Mouse (Mus musculus) thymus, postnatal 0 days (tissue): ENCODE data around the gene Lhx2. TPM values are rescaled to one million over a fixed set of nuclear protein-coding genes. Genes with fewer than 3 reads are reported as not detected.

Experiments
- DNase-seq: peaks from one replicate; pipeline ENCODE4 v3.0.0-alpha.2; 2015; ENCODE audit warnings: low spot score
- polyA plus RNA-seq: library from polyadenylated mRNA; unstranded; fragments of >200 nt; fragmentation: Nextera tagmentation; extraction: Ambion mirVana; gene quantifications from 2 replicates; pipeline ENCODE4 v1.2.1, GENCODE M21; 2015

Lhx2 gene
- polyA plus RNA-seq, 1 experiment from 2014 or later: 0.17 TPM

DNA sequence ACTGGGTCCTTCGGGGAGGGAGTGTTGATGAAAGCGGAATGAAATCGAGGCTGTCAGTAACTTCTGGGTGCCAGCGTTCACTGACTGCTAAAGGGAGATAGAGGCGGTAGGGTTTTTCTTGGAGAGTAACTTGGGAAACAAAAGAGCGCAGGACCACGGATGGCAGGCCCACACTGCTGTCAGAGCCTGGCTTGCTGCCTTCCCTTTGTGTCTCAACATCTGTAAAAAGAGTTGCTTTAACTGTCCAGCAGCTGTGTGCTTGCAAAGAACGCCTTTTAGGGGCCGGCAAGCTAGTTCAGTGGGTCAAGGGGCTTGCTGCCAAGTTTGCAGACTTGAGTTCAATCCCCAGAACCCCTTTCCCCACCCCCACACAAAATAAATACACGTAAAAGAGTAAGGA is 20.1 kb downstream of the Lhx2 start:
- DNase-seq: no peak

DNA sequence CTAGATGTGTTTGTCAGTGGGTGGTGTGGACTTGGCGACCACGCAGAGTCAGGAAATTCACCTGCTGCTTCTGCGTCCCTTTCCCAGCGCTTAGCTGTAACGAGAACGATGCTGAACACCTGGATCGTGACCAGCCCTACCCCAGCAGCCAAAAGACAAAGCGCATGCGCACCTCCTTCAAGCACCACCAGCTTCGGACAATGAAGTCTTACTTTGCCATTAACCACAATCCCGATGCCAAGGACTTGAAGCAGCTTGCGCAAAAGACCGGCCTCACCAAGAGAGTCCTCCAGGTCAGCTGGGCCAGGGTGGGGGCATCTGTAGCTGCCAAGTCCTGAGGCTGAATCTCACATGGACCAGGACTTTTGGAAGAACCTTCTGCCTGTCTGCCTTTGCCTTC is 20.7 kb downstream of the Lhx2 start:
- DNase-seq: no peak

DNA sequence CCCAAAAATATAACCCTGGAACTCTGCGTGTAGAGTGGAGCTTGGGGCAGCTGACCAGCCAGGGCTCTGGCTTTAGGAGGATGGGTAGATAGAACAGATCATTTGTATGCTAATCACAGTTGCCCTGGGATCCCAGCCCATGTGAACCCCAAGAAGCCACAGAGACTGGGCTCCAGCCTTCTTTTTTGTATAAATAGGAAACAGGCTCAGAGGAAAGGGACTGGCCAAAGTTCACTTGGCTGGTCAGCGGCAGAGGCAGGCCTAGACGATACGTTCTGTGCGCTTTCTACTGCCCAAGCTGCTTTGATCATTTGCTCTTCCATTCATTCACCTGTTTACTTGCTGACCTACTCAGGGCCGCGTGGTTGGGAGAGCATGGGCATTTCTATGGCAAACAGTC is 27.1 kb downstream of the Lhx2 start:
- DNase-seq: no peak

DNA sequence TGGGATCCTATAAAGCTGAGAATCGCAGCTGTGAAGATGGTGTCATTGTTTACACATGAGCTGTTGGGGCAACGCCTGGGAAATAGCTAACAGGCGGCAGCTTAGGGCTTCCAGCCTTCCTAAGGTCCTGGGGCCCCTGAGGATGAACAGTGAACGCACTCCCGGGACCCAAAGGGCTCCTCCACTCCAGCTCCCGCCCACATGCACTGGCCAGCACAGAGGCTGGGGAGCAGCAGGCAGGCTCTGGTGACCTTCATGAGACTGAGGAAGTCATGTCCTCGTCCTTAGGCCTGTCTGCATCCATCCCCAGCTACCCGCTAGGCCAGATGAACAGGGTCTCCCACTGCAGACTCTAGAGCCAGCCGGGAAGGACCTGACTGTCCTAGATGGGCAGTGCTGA is 27.9 kb downstream of the Lhx2 start:
- no peak for DNase-seq

DNA sequence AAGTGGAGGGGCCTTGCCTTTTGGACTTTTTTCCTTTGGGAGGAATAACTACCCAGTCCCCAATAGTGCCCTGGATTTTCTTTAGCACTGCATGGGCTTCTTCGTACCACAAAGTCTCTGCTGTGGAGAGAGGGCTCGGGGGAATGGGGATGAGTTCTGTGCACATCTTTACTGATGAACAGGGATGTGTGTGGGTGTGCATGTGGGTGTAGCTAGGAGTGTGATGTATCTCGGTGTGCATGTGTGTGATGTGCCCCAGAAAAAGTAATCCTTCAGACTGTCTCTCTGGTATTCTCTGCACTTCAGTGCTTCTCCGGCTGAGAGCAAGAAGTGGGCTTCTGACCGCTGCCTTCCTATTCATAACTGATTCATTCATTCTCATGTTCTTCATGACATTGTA is 28.8 kb downstream of the Lhx2 start:
- no peak for DNase-seq

DNA sequence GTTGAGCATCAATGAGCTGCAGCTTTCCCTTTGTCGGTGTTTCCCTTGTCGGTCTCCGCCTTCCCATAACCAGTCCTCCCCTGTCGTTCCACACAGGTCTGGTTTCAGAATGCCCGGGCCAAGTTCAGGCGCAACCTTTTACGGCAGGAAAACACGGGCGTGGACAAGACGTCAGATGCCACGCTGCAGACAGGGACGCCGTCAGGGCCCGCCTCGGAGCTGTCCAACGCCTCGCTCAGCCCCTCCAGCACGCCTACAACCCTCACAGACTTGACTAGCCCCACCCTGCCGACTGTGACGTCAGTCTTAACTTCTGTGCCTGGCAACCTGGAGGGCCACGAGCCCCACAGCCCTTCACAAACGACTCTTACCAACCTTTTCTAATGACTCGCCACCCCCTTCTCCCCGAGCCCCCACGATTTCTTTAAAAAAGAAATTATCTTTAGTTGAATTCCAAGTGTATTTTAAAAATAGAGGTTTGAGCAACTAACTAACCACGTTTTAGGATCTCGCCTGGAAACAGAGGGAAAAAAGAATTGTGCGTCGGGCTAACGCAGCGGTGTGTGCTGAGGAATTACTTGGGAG is 29.8 kb downstream of the Lhx2 start:
- DNase-seq: peak; percentile 42

DNA sequence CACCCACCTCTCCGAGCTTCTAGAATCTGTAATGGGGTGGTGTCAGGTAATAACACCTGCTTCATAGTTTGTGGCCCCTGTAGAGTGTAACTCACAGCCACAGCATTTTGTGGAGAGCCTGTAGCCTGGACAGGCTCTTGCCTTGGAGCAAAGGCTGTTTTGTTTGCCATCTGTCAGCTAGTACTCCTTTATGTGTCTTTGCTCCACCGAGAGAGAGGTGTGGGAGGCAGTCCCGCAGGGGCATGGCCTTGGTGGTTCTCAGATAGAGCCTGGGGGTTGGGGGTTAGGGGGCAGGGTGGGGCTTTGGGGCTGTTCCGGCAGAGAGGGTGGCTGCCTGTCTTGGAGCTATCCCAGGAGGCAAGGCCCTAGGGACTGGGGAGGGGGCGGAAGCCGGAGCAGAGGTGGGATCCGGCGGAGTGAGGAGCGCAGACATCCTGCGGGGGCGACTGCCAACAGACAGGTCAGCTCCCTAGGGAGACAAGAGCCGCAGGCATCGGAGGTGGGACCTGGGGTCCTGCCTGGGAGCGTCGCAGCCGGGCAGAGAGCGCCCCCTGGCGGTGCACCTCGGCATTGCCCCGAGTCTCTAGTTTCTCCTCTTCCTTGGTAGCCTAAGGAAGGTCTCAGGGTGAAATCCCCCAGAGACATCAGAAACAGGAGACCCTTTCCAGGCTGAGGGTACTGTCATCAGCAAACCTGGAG is 36.7 kb downstream of the Lhx2 start:
- peak; percentile 58 for DNase-seq

DNA sequence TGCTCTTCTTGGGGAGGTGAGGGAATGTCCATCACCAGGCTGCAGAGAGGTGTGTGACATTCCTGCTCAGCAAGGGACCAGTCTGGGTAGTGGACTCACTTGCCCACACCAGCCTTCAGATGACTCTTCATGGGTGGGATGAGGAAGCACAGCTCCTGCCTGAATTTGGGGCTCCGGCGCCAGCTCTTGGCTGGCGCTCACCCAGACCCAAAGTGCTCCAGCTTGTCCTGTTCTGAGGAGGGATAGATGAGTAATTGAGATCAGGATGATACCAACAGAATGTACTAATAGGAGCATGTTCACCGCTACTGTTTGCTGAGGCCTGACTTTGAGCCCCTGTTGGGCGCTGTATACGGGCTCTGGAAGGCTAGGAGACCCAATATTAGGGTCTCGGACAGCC is 38.2 kb downstream of the Lhx2 start:
- DNase-seq: no peak

DNA sequence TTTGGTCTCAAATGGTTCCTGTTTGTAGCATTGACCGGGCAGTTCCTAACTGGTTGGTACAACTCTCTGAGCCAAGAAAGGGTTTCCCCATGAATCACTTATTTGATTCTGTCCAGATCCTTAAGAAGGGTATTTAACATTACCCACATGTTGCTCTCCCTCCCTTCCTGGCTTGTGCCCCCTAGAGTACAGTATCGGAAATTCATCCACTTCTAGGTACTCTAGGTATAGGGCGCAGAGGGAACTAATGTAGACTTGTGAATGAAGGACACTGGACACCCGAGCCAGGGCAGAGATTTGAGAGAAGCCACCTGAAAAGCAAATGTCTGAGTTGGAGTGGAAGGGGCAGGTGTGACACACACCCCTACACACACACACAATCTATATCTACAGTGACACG is 39.3 kb downstream of the Lhx2 start:
- DNase-seq: peak; percentile 46

DNA sequence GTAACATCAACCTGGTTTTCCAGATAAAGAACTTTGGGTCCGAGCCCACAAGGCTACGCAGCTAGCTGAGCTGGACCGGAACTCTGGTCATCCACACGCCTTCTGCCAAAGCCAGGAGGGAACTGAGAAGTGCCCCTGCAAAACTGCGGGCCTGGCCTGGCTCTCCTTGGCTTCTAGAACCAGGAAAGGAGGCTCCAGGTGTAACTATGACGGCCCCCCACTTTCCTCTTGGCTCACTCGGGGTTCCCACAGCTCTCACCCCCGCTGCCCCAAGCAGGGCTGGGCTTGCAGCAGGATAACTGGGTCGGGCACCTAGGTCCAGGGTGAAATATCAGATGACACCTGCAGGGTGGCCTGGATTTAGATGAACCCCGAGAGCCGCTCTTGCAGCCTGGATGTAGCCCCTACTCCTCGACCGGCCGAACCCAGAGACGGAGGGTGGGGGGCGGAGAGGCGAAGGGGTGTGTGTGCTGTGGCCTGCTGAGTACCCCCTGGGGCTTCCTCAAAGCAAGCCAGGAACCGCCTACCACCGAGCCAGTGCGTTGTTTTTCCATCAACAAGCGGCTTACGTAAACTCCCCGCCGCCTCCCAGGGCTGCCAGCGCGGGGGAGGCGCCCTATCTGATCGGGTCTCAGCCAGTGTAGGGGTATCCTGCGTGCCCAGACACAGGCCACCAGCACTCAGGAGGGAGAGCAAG is 39.9 kb downstream of the Lhx2 start:
- no peak for DNase-seq

DNA sequence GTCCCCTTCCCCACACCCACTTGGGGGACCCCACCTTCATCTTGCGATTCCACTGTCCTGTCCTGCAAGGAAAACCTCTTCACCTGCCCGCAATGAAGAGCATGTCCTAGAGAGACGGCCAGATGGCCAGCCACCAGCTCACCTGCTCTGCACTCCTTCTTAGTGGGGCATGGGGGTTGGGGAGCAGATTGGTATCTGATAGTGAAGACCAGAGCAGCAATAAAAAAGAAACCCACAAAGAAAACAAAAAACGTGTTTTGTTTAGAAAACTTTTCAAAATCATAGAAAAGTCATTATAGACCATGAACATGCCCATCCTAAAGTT is 40.4 kb downstream of the Lhx2 start:
- no peak for DNase-seq

DNA sequence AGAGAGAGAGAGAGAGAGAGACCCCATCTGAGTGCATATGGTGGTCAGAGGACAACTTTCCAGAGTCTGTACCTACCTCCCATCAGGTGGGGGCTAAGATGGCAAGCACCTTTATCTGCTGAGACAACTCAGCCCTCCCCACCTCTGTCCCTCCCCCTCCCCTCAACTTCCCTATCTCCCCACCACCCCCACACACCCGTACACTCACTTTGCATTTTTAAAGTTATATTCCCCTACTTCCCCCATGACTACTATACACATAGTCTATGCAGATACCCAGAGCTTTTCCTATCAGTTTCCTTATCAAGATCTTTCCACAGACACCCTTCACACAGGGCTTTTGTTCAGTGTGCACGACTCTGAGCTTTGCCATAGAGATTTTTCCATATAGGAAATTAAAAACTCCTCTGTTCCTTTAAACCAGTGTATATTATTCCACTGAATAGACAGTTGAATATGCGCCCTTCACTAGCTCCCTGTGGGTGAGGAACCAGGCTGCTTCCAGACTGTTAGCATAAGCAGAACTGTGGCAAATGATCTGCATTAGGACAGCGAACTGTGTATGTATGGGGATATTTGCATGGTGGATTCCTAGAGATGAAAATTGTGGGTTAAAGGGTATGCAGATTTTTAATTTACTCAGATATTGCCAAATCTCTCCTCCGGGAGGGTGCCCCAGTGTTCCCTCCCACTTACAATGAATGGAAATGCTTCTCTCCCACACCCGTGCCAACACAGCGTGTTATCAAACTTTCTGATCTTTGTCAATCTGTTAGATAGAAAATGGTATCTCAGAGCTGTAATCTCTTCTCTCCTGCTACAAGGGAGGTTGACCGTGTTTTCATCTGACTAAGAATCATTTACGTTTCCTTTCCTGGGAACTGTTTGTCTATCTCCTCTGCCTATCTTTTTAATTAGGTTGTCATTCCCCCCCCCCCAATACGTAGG is 41.3 kb downstream of the Lhx2 start:
- no peak for DNase-seq

DNA sequence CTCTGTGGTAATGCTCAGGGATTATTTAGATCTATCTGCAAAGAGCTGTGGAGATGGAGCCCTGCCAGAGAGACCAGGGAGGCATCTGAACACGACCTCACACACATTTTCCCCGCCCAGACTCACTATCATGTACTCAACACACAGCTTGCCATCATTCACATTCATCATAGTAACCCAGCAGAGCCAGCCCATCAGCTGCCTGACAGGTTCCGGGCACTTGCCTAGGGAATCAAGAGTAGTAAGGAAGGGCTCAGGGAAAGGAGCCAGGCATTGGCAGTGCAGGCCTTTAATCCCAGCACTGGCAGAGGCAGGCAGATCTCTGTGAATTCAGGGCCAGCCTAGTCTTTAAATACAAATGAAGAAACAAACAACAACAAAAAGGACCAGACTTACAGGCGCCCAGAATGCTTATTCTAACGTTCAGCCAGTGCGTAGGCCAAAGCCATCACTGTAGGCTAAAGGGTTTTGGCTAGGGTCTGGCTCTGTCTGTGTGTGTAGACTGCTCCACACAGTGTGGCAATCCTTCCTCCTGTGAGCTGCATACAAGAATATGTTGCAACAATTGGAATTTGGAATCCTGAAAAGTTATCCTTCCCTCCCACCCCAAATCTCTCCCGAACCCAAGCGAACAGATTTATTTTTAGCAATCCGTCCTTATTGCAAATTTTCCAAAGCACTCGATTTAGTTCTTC is 48.6 kb downstream of the Lhx2 start:
- no peak for DNase-seq

DNA sequence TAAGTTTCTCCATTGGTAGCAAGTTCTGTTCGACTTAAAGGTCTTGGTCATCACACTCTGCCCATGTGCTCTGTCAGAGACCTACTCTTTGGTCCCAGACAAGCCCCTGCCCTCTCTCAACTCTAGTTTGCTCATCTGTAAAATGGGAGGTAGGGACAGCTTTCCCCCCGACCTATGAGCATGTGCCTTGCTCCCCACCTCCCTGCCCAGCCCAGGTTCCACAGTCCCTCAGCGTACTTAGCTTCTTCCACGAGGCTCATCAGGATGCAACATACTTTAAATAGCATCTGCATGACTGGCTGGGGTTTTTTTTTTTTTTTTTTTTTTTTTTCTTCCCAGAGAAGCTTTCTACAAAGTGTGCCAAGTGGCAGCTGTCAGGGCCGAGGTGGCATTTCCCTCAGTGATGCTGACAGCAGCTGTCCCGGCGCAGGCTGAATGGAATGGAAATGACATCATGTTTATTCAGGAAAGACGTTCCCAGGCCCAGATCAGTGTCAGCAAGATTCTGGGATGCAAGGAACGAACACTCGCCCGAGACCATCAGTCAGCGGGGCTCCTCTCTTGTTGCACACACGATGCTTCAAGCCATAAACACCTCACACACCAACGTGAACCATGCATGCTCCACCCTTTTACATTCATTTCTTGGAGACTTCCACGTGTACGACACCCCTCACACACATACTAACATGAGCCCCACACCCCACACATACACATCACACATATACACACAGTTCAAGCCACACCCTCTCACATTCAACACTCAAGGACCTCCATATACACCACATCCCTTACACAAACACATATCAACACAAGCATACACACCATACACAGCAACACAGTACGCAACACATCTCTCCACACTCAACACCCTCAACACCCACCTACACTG is 56.1 kb downstream of the Lhx2 start:
- no peak for DNase-seq

DNA sequence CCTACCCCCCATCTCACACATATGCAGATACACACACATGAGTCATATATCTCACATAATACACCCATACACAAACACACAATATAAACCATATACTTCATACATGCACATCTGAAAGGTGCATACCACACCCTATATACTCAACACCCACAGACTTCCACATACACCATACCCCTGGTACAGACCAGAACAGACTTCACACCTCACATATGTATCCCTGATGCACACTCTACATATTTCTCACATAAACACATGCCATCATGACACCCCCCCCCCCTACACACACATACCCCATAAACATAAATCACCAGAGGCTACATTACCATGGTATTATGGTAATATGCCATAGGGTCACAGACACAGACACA is 56.8 kb downstream of the Lhx2 start:
- DNase-seq: no peak

DNA sequence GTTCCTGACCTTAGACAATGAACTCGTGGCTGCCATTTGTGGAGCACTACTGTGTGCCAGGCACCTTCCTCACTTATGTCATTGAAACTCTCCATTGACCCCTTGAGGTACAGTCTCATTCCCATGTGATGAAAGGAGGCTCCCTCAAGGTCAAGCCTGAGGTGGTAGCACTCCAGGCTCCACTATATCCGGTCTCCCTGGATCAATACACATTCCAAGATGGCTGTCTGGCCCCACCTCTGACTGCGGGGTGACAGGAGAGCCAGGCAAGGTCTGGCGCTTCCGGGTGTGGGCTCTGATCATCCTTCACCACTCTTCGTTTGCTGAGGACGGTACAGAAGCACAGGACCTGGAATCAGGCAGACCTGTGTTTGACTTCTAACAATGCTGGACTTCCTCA is 58.2 kb downstream of the Lhx2 start:
- no peak for DNase-seq

DNA sequence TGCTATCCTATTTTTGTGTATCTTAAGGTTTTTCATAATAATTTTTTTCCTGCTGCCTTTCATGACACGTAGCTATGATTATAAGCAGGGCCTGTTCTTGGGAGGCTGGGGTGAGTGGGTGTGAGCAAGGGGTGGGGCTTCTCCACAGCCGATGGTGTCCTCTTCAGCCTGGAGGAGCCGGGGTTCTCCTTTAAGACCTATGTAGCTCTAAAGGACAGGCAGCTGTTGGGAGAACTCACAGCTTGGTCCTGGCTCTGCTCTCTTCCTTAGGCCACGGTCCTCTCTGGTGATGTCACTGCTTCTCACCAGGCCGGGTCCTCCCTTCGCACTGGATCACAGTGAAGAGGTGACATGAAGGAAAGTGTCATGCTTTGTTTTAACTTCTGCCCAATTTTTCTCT is 58.8 kb downstream of the Lhx2 start:
- no peak for DNase-seq

DNA sequence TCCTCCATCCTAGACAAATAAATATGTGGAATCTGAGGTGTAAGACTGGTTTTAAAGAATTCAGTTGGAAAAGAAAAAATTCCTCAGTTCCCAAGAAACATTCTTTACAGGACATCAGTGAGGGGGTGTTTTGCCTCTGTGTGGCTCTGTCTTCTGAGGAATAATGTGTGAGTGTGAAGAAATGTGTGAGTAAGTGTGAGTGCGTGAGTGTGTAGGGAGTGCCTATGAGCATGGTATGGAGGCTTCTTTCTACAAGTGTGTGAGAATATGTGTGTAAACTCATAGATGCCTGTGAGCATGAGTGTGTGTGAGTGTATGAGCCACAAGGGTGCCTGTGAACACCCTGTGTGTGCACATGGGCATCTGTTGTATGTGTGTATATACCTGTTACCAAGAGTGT is 63.5 kb downstream of the Lhx2 start:
- no peak for DNase-seq

DNA sequence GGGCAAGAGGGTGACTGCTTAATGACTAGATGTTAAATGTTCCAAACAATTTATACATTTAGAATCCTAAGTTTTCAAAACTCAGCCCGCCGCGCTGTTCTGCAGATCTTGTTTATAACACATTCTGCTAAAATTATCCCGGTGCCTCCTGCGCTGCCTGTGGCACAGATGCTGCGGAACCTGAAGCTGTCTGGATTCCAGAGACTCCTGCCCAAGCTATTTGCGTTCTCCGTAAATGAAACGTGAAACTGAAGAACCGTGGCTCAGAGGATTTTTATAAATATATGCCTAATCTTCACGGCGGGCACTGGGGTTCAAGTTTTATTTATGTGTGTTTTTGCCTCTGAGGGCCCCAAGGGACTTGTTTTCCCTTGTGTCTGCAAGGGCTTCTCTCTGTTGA is 64.2 kb downstream of the Lhx2 start:
- no peak for DNase-seq

DNA sequence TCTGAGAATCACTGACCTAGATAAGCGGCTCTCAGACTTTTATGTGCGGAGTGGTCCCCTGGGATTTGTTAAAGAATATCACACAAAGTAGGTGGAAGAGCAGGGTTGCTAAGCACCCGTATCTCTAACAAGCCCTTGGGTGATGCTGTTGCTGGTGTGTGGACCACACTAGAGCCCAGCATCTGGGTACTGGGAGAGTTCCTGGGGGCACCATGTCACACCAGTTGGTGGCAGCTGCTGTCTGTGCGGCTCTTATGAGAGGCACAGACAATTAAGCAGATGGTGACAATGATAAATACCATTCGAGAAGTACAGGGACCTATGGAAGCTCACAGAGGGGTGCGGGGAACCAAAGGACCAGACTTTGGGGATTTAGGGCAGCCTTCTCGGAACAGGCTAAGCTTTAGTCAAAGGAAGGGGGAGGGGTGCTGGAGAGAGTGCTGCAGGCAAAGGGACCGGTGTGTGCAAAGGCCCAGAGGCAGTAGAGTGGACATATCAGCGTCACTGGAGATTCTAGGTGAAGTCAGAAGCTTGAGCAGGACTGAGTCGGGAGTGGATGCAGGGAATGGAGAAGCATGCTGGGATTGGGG is 65.0 kb downstream of the Lhx2 start:
- no peak for DNase-seq
